Mouse (Mus musculus) G1E (cell line): Measurements from ENCODE around the gene Fam174b.

ENCODE experiments used
- CTCF ChIP-seq: IDR thresholded peaks from 2 replicates; pipeline ENCODE4 v1.5.1; 2012; ENCODE audit warnings: low read depth, low read length, inconsistent platforms, mixed read lengths
- GATA1 ChIP-seq: IDR thresholded peaks from 2 replicates; pipeline ENCODE4 v1.6.1; 2012; ENCODE audit warnings: borderline replicate concordance, low read length, inconsistent platforms, mixed read lengths
- TAL1 ChIP-seq: conservative IDR thresholded peaks from 2 replicates; pipeline ENCODE4 v1.6.1; 2012; ENCODE audit warnings: low read depth, low read length, inconsistent platforms, mixed read lengths

DNA sequence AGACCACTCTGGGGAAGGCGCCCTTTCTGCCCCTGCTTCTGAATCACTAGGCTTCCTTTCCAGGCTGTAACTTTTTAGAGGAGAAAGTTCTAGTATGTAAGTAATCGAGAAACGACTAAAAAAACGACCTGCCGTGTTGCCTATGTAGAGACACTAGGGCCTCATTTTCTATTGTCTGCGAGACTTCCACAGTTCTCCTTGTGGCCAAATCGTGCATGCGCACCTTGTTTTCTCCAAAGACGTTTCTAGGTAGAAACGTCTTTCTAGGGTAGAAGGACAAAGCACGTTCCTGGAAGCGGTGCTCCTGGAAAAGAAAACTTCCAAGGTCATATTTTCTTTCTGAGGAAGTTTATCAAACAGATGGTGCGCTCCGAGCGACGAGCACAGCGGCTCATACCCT, 79.3 kb downstream of the Fam174b start:
- TF ChIP-seq CTCF: no peak
- no peak for TF ChIP-seq GATA1
- TF ChIP-seq TAL1: no peak
